Mouse (Mus musculus): Measurements from ENCODE around the gene Il21r.

Il21r gene

GRCm38 (mm10) chr7:125638376-125638775 lies 35.1 kb downstream of the Il21r start:
- DNase-seq (ENCODE audit: low spot score in 2 of 2), result no peak

GRCm38 (mm10) chr7:125638870-125639386 lies 35.7 kb downstream of the Il21r start:
- DNase-seq (ENCODE audit: low spot score in 2 of 2), result peak; percentile 26 to 52

GRCm38 (mm10) chr7:125643880-125644279 lies 40.7 kb downstream of the Il21r start:
- no peak for DNase-seq (ENCODE audit: low spot score in 2 of 2)

GRCm38 (mm10) chr7:125645413-125645812 lies 42.2 kb downstream of the Il21r start:
- no peak for DNase-seq (ENCODE audit: low spot score in 2 of 2)

GRCm38 (mm10) chr7:125649013-125649412 lies 45.8 kb downstream of the Il21r start:
- DNase-seq (ENCODE audit: low spot score in 2 of 2), result no peak

GRCm38 (mm10) chr7:125657511-125657910 lies 54.3 kb downstream of the Il21r start:
- DNase-seq (ENCODE audit: low spot score in 2 of 2), result no peak

- DNase-seq (ENCODE audit: low spot score in 2 of 2), result no peak
Measured at GRCm38 (mm10) chr7:125663654-125664053, 60.4 kb downstream of the Il21r start.

GRCm38 (mm10) chr7:125670865-125671264 lies 67.6 kb downstream of the Il21r start:
- DNase-seq (ENCODE audit: low spot score in 2 of 2), result no peak

- no peak for DNase-seq (ENCODE audit: low spot score in 2 of 2)
Measured at GRCm38 (mm10) chr7:125671396-125671795, 68.2 kb downstream of the Il21r start.

GRCm38 (mm10) chr7:125674916-125675315 lies 71.7 kb downstream of the Il21r start:
- no peak for DNase-seq (ENCODE audit: low spot score in 2 of 2)

- no peak for DNase-seq (ENCODE audit: low spot score in 2 of 2)
Measured at GRCm38 (mm10) chr7:125678756-125679155, 75.5 kb downstream of the Il21r start.

GRCm38 (mm10) chr7:125679936-125680335 lies 76.7 kb downstream of the Il21r start:
- no peak for DNase-seq (ENCODE audit: low spot score in 2 of 2)
